Mouse (Mus musculus): ENCODE measurements at regions not wholly inside any gene's neighbourhood (a gene's known extent, or its start where the extent isn't known, plus 50 kb on each side); places are given as distances from the start of the nearest gene placed in this dataset.

- no peak for DNase-seq
These were observed 82.0 kb upstream of the Pitrm1 start for GRCm38 (mm10) chr13:6465911-6466419.

- DNase-seq, result peak; percentile 7
These were observed 78.3 kb upstream of the Pitrm1 start for GRCm38 (mm10) chr13:6469446-6470227.

GRCm38 (mm10) chr13:6470286-6471103 lies 77.5 kb upstream of the Pitrm1 start:
- no peak for DNase-seq

GRCm38 (mm10) chr13:6471643-6472042 lies 76.3 kb upstream of the Pitrm1 start:
- peak; percentile 45 for DNase-seq

GRCm38 (mm10) chr13:6473401-6474190 lies 74.4 kb upstream of the Pitrm1 start:
- DNase-seq, result no peak

GRCm38 (mm10) chr13:6479667-6480066 lies 68.3 kb upstream of the Pitrm1 start:
- DNase-seq, result no peak

- no peak for DNase-seq
These were observed 63.5 kb upstream of the Pitrm1 start for GRCm38 (mm10) chr13:6484418-6484817.

- DNase-seq, result no peak
These were observed 60.1 kb upstream of the Pitrm1 start for GRCm38 (mm10) chr13:6487837-6488236.

GRCm38 (mm10) chr13:6492916-6493619 lies 54.9 kb upstream of the Pitrm1 start:
- no peak for DNase-seq

Measured in cerebellum, adult 8-10 months (tissue).